Mouse (Mus musculus) A20 (cell line): ENCODE data around the gene Ptprn.

Source experiments
- DNase-seq: peaks from one replicate; pipeline ENCODE4 v3.0.0-alpha.2; 2011; ENCODE audit warnings: low read depth, low spot score

The Ptprn gene

GRCm38 (mm10) chr1:75264091-75264880 lies at the start of gene Ptprn:
TSS of gene Ptprn (minus strand) at chr1:75264502.
- DNase-seq, result no peak

DNA sequence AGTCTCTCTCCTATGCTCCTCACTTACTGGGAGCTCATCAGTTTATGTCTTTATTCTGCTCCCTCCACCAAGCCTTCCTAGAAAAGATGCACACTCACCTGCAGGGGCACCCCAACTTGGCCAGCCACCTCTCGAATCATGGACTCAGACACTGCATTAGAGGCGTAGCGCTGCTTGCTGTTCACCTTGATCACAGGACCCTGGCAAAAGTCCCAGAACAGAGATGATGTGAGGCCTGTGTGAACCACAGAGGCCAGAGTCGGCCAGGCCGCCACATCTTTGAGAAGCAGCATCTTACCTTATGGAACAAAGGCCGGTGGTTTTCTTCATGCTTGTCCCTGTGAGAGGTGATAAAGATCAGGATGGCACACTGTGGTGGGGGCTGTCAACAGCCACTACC lies 47.4 kb upstream of the Ptprn start:
- no peak for DNase-seq

- DNase-seq, result no peak
Observed at GRCm38 (mm10) chr1:75304662-75305061, 40.4 kb upstream of the Ptprn start.

- no peak for DNase-seq
Observed at GRCm38 (mm10) chr1:75294294-75294693, 30.0 kb upstream of the Ptprn start.

GRCm38 (mm10) chr1:75293331-75293701 lies 29.0 kb upstream of the Ptprn start:
- DNase-seq, result no peak

GRCm38 (mm10) chr1:75292476-75293330 lies 28.4 kb upstream of the Ptprn start:
- DNase-seq, result no peak

DNA sequence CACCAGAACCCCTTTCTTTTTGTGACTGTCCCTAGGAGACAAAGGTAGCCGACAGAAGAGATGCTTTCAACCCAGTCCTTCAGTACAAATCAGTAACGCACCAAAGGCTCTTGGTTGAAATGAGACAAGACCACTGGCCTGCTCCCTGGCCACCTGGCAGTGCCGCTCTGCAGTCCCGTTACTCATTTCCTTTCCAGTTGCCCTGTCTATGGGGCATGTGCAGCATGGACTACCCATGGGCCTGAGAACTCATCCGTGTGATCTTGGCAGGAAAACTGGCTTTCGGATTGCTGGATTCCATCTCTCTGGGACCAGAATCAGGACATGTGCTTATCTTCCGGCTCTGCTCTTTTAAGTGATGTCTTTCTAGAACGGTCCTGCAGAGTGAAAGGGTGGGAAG lies 27.0 kb upstream of the Ptprn start:
- DNase-seq, result no peak

- DNase-seq, result peak; percentile 25
Observed at GRCm38 (mm10) chr1:75290582-75290981, 26.3 kb upstream of the Ptprn start.

GRCm38 (mm10) chr1:75289888-75290431 lies 25.7 kb upstream of the Ptprn start:
- DNase-seq, result no peak

GRCm38 (mm10) chr1:75289376-75289775 lies 25.1 kb upstream of the Ptprn start:
- no peak for DNase-seq

DNA sequence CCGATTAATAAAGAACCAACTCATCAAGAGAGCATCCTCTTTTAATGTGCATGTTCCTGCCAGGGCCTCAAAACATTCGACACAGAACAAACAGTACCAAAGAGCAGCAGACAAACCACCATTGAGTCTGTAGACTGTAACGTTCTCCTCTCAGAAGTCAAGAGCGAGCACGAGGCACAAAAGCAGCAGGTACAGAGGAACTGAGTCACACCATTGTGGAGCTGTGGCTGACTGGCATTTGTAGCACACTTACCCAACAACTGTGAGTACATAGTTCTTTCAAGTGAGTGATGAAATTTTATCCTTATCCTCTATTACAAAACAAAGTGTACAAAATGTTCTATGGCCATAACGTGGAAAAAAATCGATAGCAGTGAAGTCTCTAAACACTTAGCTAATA lies 20.6 kb upstream of the Ptprn start:
- DNase-seq, result no peak

DNA sequence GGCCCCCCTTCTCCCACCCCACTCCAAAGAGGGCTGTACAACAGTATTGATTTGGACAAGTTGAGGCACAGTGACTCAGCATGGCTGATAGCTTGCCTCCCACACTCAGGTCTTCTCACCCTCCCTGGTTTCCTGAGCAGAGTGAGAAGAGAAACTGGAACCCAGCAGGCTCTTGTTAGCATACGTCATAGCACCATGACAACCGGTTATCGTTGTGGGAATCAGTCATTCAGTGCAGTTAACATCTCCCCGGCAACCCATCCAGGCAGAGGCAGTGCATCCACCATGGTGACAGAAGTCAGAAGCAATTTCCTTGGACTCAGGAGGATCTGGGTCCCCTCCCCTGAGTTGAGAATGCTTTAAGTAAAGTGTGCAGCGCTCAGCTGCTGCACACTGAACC lies 18.7 kb upstream of the Ptprn start:
- peak; percentile 5 for DNase-seq

- no peak for DNase-seq
Observed at GRCm38 (mm10) chr1:75278228-75278627, 13.9 kb upstream of the Ptprn start, which contains the start of gene Resp18. TSS of gene Resp18 (minus strand) at chr1:75278415.

DNA sequence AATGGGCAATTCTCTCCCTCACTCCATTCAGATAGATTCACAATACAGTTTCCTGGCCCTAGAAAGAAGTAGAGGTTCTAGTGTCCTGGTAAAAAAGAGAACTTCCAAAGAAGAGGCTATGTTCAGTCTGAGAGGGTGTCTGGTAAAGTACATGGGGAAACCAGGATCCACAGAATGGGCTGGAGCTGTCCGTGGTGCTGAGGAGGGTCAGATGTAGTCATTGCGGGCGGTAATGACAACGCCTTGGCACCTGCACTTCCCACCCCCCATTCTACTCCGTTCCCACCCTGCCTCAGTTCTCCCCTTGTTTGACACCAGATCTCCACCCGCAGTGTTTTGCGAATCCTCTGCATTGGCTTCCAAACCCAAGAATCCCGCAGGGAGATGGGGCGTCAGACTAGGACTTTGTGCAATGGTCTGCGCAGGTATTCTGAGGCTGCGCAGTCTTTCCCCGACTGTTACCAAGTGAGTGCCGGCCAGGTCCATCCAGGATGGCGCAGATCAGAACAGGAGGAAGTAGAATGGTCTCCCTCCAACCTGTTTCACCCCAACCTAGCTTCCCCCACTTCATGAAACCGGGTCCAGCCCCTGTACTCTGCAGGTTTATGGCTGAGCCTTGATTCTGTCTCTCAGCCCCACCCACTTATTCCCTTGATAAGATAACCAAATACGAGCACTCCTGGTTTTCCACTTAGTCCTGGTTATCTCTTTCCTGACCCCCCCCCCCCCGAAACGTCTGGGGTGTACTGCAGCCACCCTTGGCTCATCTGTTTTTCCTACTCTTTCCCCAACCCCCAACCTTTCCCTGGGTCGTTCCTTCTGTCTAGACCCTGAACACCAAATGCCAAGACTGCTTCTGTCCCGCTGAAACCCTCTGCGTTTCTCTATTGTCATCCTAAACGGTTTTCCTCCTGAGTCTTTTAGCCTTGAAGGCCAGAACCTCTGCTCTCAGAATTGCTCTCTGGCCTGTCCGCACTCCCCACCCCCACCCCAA lies 13.2 kb upstream of the Ptprn start:
- DNase-seq, result peak; percentile 25

DNA sequence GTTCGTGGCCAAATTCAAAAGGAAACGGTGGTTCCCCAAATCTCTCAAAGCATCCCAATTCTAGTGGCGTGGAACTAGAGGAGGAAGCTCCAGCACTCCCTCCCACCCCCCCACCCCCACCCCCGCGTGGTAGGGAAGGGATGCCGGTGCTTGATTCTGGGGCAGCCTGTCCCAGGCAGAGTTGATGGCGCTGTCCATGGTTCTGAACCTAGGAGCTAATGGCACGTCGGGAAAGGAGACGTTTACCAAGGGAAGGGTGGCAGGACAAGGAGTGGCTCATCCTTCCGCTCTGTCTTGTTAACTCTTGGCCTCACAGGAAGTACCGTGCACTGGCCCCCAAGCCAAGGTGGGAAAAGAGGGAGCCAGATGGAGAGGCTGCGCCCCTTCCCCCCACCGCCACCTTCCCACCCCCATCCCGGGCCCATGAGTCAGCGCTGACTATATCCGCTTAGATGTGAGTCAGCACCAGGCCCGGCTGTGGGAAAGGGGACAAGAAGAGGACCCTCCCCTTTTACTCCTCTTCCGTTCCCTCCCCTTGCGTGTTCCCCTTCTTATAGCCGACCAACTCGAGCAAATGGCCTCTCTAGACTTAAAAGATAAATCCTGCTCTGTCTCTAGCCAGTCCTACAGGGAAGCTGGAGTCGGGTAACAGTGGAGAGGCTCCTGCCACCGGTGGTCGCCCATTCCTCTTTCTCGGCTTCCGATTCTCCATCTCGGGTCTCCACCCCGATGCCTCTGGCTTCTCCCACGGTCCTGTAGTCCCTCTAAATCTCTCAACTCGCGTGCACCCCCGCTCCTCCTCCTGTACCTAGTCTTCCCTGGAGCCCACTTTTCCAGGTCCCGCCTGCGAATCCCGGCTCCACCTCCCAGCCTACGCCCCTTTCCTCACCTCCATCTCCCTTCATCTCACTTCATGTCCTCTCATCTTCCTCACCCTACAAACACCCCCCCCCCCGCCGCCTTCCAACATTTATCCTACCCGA lies 1.0 kb downstream of the Ptprn start:
- no peak for DNase-seq

- DNase-seq, result no peak
Observed at GRCm38 (mm10) chr1:75261278-75261677, 3.0 kb downstream of the Ptprn start.

DNA sequence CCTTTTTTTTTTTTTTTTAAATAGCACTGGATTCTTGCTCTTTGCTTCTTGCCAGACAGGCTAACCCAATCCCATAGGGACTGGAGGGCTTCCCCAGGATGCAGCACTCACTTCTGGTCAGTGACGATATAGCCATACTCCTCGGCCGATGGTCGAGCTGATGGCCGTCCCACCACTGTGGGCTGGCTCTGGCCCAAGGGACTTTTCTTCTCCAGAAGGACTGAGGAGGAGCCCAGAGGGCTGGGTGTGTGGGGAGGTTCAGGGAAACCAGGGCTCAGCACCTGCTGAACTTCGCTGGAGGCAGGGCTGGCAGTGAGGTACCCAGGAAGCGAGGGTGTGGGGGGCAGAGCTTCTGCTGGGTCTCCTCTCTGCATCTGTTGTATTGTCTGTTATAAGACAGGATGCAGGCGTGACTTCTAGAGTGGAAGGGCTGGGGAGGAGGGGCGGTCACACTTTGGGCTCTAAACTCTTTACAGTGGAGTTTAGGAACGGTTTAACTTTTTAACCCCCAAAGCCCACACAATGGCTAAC lies 8.7 kb downstream of the Ptprn start:
- DNase-seq, result no peak

DNA sequence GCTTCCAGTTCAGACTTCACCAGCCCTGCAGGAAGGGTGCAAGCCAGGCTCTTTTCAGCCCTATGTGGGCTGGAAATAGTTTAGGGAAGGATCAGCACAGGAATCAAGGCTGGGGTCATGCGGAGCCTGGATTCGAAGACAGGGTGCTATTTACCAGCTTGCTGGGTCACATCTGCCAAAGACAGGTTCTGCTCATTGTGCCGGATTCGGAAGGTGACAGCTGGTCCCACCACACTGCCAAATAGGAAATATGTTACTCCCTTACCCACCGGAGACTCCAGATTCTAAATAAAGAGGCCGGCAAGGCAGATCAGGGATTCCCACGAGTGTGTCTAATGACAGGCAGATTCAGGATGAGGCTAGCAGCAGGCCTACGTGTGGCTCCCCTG lies 9.7 kb downstream of the Ptprn start:
- no peak for DNase-seq

- DNase-seq, result peak; percentile 81
Observed at GRCm38 (mm10) chr1:75253849-75254624, 10.3 kb downstream of the Ptprn start.
